Mouse (Mus musculus) myocyte (in vitro differentiated cells): ENCODE data around the gene Styk1. TPM values are rescaled to one million over a fixed set of nuclear protein-coding genes. Genes with fewer than 3 reads are reported as not detected.

Source experiments
- H3K27me3 ChIP-seq: one replicate; pipeline ENCODE4 v1.6.1; 2011; ENCODE audit not compliant: control insufficient read depth, insufficient read depth, insufficient read length
- H3K36me3 ChIP-seq: one replicate; pipeline ENCODE4 v1.6.1; 2011; ENCODE audit not compliant: control insufficient read depth, insufficient read depth
- H3K4me2 ChIP-seq: one replicate; pipeline ENCODE4 v1.6.1; 2011; ENCODE audit warnings: low read depth, control low read depth
- H3K4me3 ChIP-seq: one replicate; pipeline ENCODE4 v1.5.1; 2011; ENCODE audit warnings: mild to moderate bottlenecking, control low read depth, moderate library complexity
- H3K79me2 ChIP-seq: one replicate; pipeline ENCODE4 v1.6.1; 2011; ENCODE audit not compliant: control insufficient read depth, insufficient read depth
- H3ac ChIP-seq: one replicate; pipeline ENCODE4 v1.6.1; 2011; ENCODE audit not compliant: control insufficient read depth, insufficient read length
- CEBPB ChIP-seq: IDR thresholded peaks from 2 replicates; pipeline ENCODE4 v1.6.1; 2011; ENCODE audit warnings: mild to moderate bottlenecking, moderate library complexity; ENCODE audit not compliant: poor library complexity, insufficient read depth, severe bottlenecking
- E2F4 ChIP-seq: IDR thresholded peaks from one replicate; pipeline ENCODE4 v1.6.1; 2011; ENCODE audit warnings: mild to moderate bottlenecking, control low read depth, moderate library complexity; ENCODE audit not compliant: insufficient read depth
- MAX ChIP-seq: IDR thresholded peaks from one replicate; pipeline ENCODE4 v1.6.1; 2011; ENCODE audit warnings: low read depth, mild to moderate bottlenecking, control low read depth
- MYOD1 ChIP-seq, 3 experiments: IDR thresholded peaks; one replicate each; pipeline ENCODE4 v1.6.1; 2011; ENCODE audit warnings: control low read depth in 2 of 3, low read depth in 2 of 3, mild to moderate bottlenecking in 2 of 3, moderate library complexity in 1 of 3; ENCODE audit not compliant: insufficient read length in 2 of 3, control insufficient read depth in 1 of 3
- MYOG ChIP-seq, 3 experiments: IDR thresholded peaks; one replicate each; pipeline ENCODE4 v1.6.1; 2011; ENCODE audit warnings: control low read depth in 2 of 3, low read depth in 2 of 3, mild to moderate bottlenecking in 2 of 3; ENCODE audit not compliant: insufficient read length in 2 of 3, control insufficient read depth in 1 of 3, insufficient read depth in 1 of 3
- POLR2A ChIP-seq: IDR thresholded peaks from one replicate; pipeline ENCODE4 v1.6.1; 2011; ENCODE audit warnings: low read depth, mild to moderate bottlenecking, control low read depth, moderate library complexity; ENCODE audit not compliant: insufficient read length
- POLR2AphosphoS2 ChIP-seq: IDR thresholded peaks from one replicate; pipeline ENCODE4 v1.6.1; 2011; ENCODE audit warnings: low read depth, control low read depth; ENCODE audit not compliant: insufficient read length
- REST ChIP-seq: IDR thresholded peaks from one replicate; pipeline ENCODE4 v1.6.1; 2011; ENCODE audit warnings: mild to moderate bottlenecking, control low read depth, moderate library complexity; ENCODE audit not compliant: insufficient read depth, insufficient read length
- SRF ChIP-seq: IDR thresholded peaks from one replicate; pipeline ENCODE4 v1.6.1; 2011; ENCODE audit warnings: low read depth; ENCODE audit not compliant: control insufficient read depth, insufficient read length
- TCF12 ChIP-seq: IDR thresholded peaks from one replicate; pipeline ENCODE4 v1.6.1; 2011; ENCODE audit warnings: mild to moderate bottlenecking, control low read depth; ENCODE audit not compliant: poor library complexity, insufficient read depth, severe bottlenecking
- TCF3 ChIP-seq: IDR thresholded peaks from one replicate; pipeline ENCODE4 v1.6.1; 2011; ENCODE audit warnings: low read depth, control low read depth; ENCODE audit not compliant: insufficient read length
- USF1 ChIP-seq: IDR thresholded peaks from one replicate; pipeline ENCODE4 v1.6.1; 2011; ENCODE audit warnings: low read depth, mild to moderate bottlenecking, control low read depth, moderate library complexity
- polyA plus RNA-seq: library from polyadenylated mRNA; unstranded; fragments of >200 nt; fragmentation: generic; extraction: Trizol; gene quantifications from one replicate; pipeline ENCODE4 v1.2.1, GENCODE M21; 2012; ENCODE audit warnings: missing spikeins

Gene Styk1
- polyA plus RNA-seq, 1 experiment: 0.06 TPM

- H3K79me2 ChIP-seq: no peaks in the 10 kb centered on the region
- H3K27me3 ChIP-seq: no peaks in the 10 kb centered on the region
- H3K4me3 ChIP-seq: no peak overlapping the region
- H3ac ChIP-seq: no peak overlapping the region
- no peak overlapping the region for H3K4me2 ChIP-seq
- TF ChIP-seq CEBPB (no peak), POLR2AphosphoS2 (no peak), SRF (no peak), MYOD1 (IDR thresholded peaks at IDR 0.05; ENCODE audit: control insufficient read depth in 1 of 3, insufficient read length in 2 of 3, low read depth in 2 of 3) (no peak), POLR2A (no peak), MYOG (IDR thresholded peaks at IDR 0.05; ENCODE audit: control insufficient read depth in 1 of 3, insufficient read depth in 1 of 3, insufficient read length in 2 of 3, low read depth in 2 of 3) (no peak), E2F4 (no peak)
- H3K36me3 ChIP-seq: peaks cover 12% of the 10 kb centered on the region
Measured at GRCm38 (mm10) chr6:131359543-131359942, 6.1 kb upstream of the Styk1 start.

GRCm38 (mm10) chr6:131354913-131355312, 1.5 kb upstream of the Styk1 start:
- Histone ChIP-seq H3K4me3 (no peak overlapping the region), H3K4me2 (no peak overlapping the region), H3K36me3 (no peaks in the 10 kb centered on the region), H3K79me2 (no peaks in the 10 kb centered on the region), H3ac (no peak overlapping the region), H3K27me3 (no peaks in the 10 kb centered on the region)
- TF ChIP-seq POLR2A (no peak), REST (no peak), MYOD1 (IDR thresholded peaks at IDR 0.05; ENCODE audit: control insufficient read depth in 1 of 3, insufficient read length in 2 of 3, low read depth in 2 of 3) (peak in 2 of 3 experiments; percentile 21 to 33), TCF3 (no peak)

- Histone ChIP-seq H3K4me3 (no peak overlapping the region), H3ac (no peak overlapping the region), H3K27me3 (no peaks in the 10 kb centered on the region), H3K79me2 (no peaks in the 10 kb centered on the region), H3K4me2 (no peak overlapping the region), H3K36me3 (no peaks in the 10 kb centered on the region)
- TF ChIP-seq CEBPB: no peak
- no peak for TF ChIP-seq TCF3
- TF ChIP-seq MYOD1 (IDR thresholded peaks at IDR 0.05; ENCODE audit: control insufficient read depth in 1 of 3, insufficient read length in 2 of 3, low read depth in 2 of 3): no peak
- TF ChIP-seq TCF12: no peak
- no peak for TF ChIP-seq E2F4
- no peak for TF ChIP-seq POLR2AphosphoS2
- no peak for TF ChIP-seq SRF
- TF ChIP-seq USF1: no peak
- no peak for TF ChIP-seq POLR2A
- TF ChIP-seq REST: no peak
- no peak for TF ChIP-seq MAX
- no peak for TF ChIP-seq MYOG (IDR thresholded peaks at IDR 0.05; ENCODE audit: control insufficient read depth in 1 of 3, insufficient read depth in 1 of 3, insufficient read length in 2 of 3, low read depth in 2 of 3)
Measured at GRCm38 (mm10) chr6:131347026-131347425, 6.4 kb downstream of the Styk1 start.

GRCm38 (mm10) chr6:131344346-131344745, 9.1 kb downstream of the Styk1 start:
- Histone ChIP-seq H3K36me3 (no peaks in the 10 kb centered on the region), H3K79me2 (no peaks in the 10 kb centered on the region), H3K4me3 (no peak overlapping the region), H3K4me2 (peak overlapping the region; percentile 0), H3K27me3 (no peaks in the 10 kb centered on the region), H3ac (no peak overlapping the region)
- TF ChIP-seq TCF3 (no peak), POLR2AphosphoS2 (no peak), MYOD1 (IDR thresholded peaks at IDR 0.05; ENCODE audit: control insufficient read depth in 1 of 3, insufficient read length in 2 of 3, low read depth in 2 of 3) (no peak), CEBPB (no peak), REST (no peak), E2F4 (no peak)

GRCm38 (mm10) chr6:131340082-131340481, 13.3 kb downstream of the Styk1 start:
- TF ChIP-seq MAX (no peak), USF1 (no peak), MYOD1 (IDR thresholded peaks at IDR 0.05; ENCODE audit: control insufficient read depth in 1 of 3, insufficient read length in 2 of 3, low read depth in 2 of 3) (no peak), REST (no peak), MYOG (IDR thresholded peaks at IDR 0.05; ENCODE audit: control insufficient read depth in 1 of 3, insufficient read depth in 1 of 3, insufficient read length in 2 of 3, low read depth in 2 of 3) (no peak), POLR2A (no peak), POLR2AphosphoS2 (no peak)
- Histone ChIP-seq H3K4me3 (no peak overlapping the region), H3K27me3 (no peaks in the 10 kb centered on the region), H3K79me2 (no peaks in the 10 kb centered on the region), H3ac (no peak overlapping the region), H3K4me2 (peak overlapping the region; percentile 42), H3K36me3 (no peaks in the 10 kb centered on the region)
